Mouse (Mus musculus) thymus, postnatal 4 days (tissue): ENCODE results near the gene Arfip2.

Experiments used
- DNase-seq: peaks from one replicate; pipeline ENCODE4 v3.0.0; 2021

The Arfip2 gene

DNA sequence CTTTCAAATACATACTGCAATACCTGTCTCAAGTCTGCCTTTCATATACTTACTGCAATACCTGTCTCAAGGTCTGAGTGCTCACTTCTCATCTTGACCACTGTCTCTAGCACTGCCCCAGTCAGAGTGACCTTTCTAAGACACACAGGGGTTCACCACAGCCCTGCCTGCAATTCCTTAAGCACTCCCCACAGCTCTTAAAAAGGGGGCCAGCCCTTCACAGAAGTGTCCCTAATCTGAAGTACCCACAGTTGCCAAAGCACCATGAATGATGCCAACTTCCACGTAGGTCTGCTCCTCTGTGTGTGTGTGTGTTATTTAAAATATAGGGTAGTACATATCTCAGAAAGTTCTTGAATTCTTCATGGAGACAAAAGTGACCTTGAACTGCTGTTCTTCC lies 28.4 kb downstream of the Arfip2 start:
- no peak for DNase-seq

GRCm38 (mm10) chr7:105608467-105608866 lies 31.7 kb downstream of the Arfip2 start:
- DNase-seq, result no peak

GRCm38 (mm10) chr7:105602860-105603623 lies 37.2 kb downstream of the Arfip2 start:
- DNase-seq, result peak; percentile 71

DNA sequence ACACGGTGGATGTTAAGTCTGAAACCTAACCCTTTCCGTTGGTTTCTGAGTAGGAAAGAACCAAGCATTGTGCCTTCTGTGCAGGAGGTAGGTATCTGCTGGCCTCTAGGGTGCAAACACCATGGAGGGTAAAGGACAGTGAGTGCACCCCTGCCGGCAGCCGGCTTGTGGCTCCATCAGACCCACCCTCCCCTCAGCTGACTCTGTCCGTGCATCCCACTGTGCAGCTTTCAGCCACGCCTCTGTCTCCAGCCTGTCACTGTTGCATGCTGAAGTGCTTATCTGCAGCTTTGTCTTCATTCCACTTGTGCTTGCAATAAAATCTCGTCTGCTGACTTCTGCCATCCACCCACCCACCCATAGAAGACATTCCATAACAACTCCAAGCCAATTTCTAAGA lies 50.1 kb downstream of the Arfip2 start:
- DNase-seq, result no peak

DNA sequence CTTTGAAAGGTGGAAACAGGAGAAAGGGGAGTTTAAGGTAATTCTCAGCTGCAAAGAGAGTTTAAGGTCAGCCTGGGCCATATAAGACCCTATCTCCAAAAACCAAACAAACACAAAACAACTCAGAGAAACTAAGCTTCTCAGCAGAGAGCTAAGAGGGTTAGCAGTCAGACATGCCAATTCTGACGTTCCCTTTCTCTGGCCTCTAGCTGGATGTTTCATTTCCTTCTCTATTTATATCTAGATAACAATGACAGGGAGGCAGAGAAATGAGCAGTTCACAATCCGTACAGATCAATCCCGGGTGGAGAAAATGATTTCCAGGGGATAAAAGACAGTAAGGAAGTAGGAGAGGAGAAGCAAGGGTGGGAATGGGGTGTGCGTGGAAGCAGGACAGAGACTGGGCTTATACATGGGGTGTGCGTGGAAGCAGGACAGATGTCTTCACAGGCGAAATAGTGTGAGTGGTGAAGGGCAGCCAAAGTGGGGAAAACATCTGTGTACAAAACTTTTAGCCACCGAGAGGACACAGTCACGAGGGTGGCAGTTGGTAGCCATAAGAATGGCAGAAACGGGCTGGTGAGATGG lies 51.8 kb downstream of the Arfip2 start:
- DNase-seq, result no peak
